Mouse (Mus musculus) cerebellum, adult 2 months (tissue): ENCODE results near the gene Sbf2.

Experiments
- CTCF ChIP-seq: fragments of 200-500 bp; IDR thresholded peaks from 2 replicates; pipeline ENCODE4 v1.5.1; 2011; ENCODE audit warnings: low read depth, mild to moderate bottlenecking, control low read depth, low read length, moderate library complexity, borderline replicate concordance; ENCODE audit not compliant: insufficient read depth
- POLR2A ChIP-seq: fragments of 200-500 bp; IDR thresholded peaks from 2 replicates; pipeline ENCODE4 v1.6.1; 2011; ENCODE audit warnings: low read length, control low read depth, borderline replicate concordance; ENCODE audit not compliant: insufficient read depth

GRCm38 (mm10) chr7:110627486-110628272 lies 13.0 kb upstream of the Sbf2 start, which contains the start of gene Adm:
- TF ChIP-seq POLR2A (peak; percentile 42; the same call in 1 of the 2 replicates), CTCF (no peak)
